Mouse (Mus musculus) thymus, adult 18-20 months (tissue): ENCODE data around the gene Cx3cl1.

Source experiments
- DNase-seq, 2 experiments: peaks; one replicate each; pipeline ENCODE4 v3.0.0; 2022; ENCODE audit warnings: mixed read lengths in 2 of 2

The Cx3cl1 gene

GRCm38 (mm10) chr8:94803551-94803950 is 31.7 kb downstream of the Cx3cl1 start:
- DNase-seq, result no peak

- no peak for DNase-seq
Observed at GRCm38 (mm10) chr8:94804546-94805340, 32.9 kb downstream of the Cx3cl1 start.

- no peak for DNase-seq
Observed at GRCm38 (mm10) chr8:94805811-94806210, 34.0 kb downstream of the Cx3cl1 start.

GRCm38 (mm10) chr8:94807506-94807905 is 35.7 kb downstream of the Cx3cl1 start:
- no peak for DNase-seq

- no peak for DNase-seq
Observed at GRCm38 (mm10) chr8:94808372-94808771, 36.6 kb downstream of the Cx3cl1 start.

- no peak for DNase-seq
Observed at GRCm38 (mm10) chr8:94810153-94810552, 38.3 kb downstream of the Cx3cl1 start, which contains the start of gene Ccl17. Gene Ccl17 (plus strand): TSS chr8:94810453.

GRCm38 (mm10) chr8:94810855-94811254 is 39.0 kb downstream of the Cx3cl1 start:
- no peak for DNase-seq

- no peak for DNase-seq
Observed at GRCm38 (mm10) chr8:94811654-94812053, 39.8 kb downstream of the Cx3cl1 start.

GRCm38 (mm10) chr8:94812645-94813098 is 40.9 kb downstream of the Cx3cl1 start:
- DNase-seq, result peak; percentile 30 to 52

- no peak for DNase-seq
Observed at GRCm38 (mm10) chr8:94814556-94814955, 42.7 kb downstream of the Cx3cl1 start.

GRCm38 (mm10) chr8:94817933-94818332 is 46.1 kb downstream of the Cx3cl1 start:
- DNase-seq, result no peak

GRCm38 (mm10) chr8:94819671-94820179 is 47.9 kb downstream of the Cx3cl1 start:
- DNase-seq, result no peak

- DNase-seq, result no peak
Observed at GRCm38 (mm10) chr8:94820553-94820952, 48.7 kb downstream of the Cx3cl1 start.

- no peak for DNase-seq
Observed at GRCm38 (mm10) chr8:94821381-94821780, 49.6 kb downstream of the Cx3cl1 start.

- peak; percentile 18 to 31 for DNase-seq
Observed at GRCm38 (mm10) chr8:94822637-94823560, 51.1 kb downstream of the Cx3cl1 start.

- no peak for DNase-seq
Observed at GRCm38 (mm10) chr8:94825170-94825569, 53.4 kb downstream of the Cx3cl1 start.

GRCm38 (mm10) chr8:94826210-94826609 is 54.4 kb downstream of the Cx3cl1 start:
- DNase-seq, result no peak

- no peak for DNase-seq
Observed at GRCm38 (mm10) chr8:94828284-94828683, 56.5 kb downstream of the Cx3cl1 start.
